Mouse (Mus musculus) embryonic facial prominence, embryonic 10.5 days (tissue): ENCODE data around the gene Creb3l1. TPM values are rescaled to one million over a fixed set of nuclear protein-coding genes. Genes with fewer than 3 reads are reported as not detected.

ENCODE experiments used
- DNase-seq: peaks from one replicate; pipeline ENCODE4 v3.0.0-alpha.2; 2017; ENCODE audit warnings: low spot score
- H3K27ac ChIP-seq: fragments of 300-500 bp; sonication (generic); replicated peaks from 2 replicates; pipeline ENCODE4 v1.5.1; 2016; ENCODE audit warnings: mild to moderate bottlenecking
- H3K27me3 ChIP-seq: fragments of 300-500 bp; sonication (generic); replicated peaks from 2 replicates; pipeline ENCODE4 v1.6.1; 2016; ENCODE audit warnings: low read depth, mild to moderate bottlenecking; ENCODE audit not compliant: poor library complexity, severe bottlenecking
- H3K36me3 ChIP-seq: fragments of 300-500 bp; sonication (generic); replicated peaks from 2 replicates; pipeline ENCODE4 v1.6.1; 2016; ENCODE audit warnings: mild to moderate bottlenecking, moderate library complexity
- H3K4me1 ChIP-seq: fragments of 300-500 bp; sonication (generic); 2 replicates; pipeline ENCODE4 v1.6.1; 2016
- H3K4me3 ChIP-seq: fragments of 300-500 bp; sonication (generic); 2 replicates; pipeline ENCODE4 v1.5.1; 2016; ENCODE audit warnings: mild to moderate bottlenecking, moderate library complexity
- H3K9me3 ChIP-seq: fragments of 300-500 bp; sonication (generic); 2 replicates; pipeline ENCODE4 v1.6.1; 2016; ENCODE audit warnings: mild to moderate bottlenecking
- WGBS: fragments of 180-500 bp; shearing (Covaris S2); methylation state at CpG from one replicate; pipeline ENCODE4 v1.1.7; 2016; 5-methylcytosine and 5-hydroxymethylcytosine counted together
- microRNA-seq: library from miRNA; unstranded; fragments of <30 nt; microRNA quantifications from one replicate; pipeline ENCODE4, GENCODE M21; 2017
- polyA plus RNA-seq: library from polyadenylated mRNA; unstranded; fragments of >200 nt; fragmentation: Nextera tagmentation; extraction: Ambion mirVana; gene quantifications from 2 replicates; pipeline ENCODE4 v1.2.1, GENCODE M21; 2016

Gene Creb3l1
- polyA plus RNA-seq, 1 experiment from 2014 or later = 1.0 TPM

DNA sequence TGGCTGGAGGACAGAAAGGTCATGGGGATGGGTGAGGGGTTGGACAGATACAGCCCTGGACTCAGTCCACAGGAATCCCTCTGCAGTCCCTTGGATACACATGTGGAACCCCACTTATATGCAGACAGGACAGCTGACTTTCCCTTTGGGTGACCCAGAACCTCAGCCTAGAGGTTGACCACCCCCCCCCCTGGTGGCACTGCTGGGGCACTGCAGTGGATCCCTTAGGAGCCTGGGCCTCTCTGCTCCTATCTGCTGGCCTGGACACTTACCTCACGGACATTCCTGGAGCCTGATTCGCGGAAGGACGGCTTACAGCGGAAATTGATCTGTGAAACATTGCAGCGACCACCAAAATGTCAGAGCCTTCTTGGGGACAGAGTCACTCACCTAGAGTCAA, 81.9 kb downstream of the Creb3l1 start:
- Histone ChIP-seq H3K4me1 (peaks cover 33% of the 10 kb centered on the region), H3K4me3 (no peak overlapping the region), H3K27me3 (no peaks in the 10 kb centered on the region), H3K36me3 (peaks cover 69% of the 10 kb centered on the region), H3K9me3 (no peaks in the 10 kb centered on the region), H3K27ac (no peak overlapping the region)
- 77% methylated on average over 6 of the region's 6 CpGs for WGBS
- no peak for DNase-seq

DNA sequence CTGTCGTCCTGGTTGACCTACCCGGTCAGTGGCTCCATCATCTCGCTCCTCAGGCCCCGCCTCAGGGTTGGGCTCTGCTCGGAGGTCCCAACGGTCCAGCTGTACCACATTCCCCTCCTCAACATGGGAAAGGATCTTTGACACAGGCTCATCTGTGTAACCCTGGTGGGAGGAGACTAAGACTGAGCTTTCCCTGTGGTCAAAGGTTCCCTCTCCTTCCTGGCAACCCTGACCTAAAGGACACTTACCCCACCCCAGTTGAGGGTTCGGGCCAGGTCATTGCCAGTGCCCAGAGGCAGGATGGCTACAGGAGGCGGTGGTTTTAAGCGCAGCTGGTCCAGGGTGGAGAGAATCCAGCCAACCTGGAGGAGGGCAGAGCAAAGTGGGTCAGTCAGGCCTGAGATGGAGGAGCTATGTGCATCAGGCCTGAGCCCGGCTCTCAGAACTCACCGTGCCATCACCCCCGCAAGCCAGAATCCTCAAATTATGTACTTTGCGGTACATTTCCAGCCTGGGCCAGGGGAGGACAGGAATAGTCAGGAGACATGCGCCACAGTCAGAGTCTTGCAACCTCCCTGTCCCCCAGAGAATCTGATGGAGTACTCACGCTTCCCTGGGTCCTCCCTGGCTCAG, 84.9 kb downstream of the Creb3l1 start:
- H3K4me3 ChIP-seq = no peak overlapping the region
- no peaks in the 10 kb centered on the region for H3K27me3 ChIP-seq
- no peak for DNase-seq
- no peak overlapping the region for H3K27ac ChIP-seq
- peaks cover 85% of the 10 kb centered on the region for H3K36me3 ChIP-seq
- 85% methylated on average over 15 of the region's 15 CpGs for WGBS
- no peaks in the 10 kb centered on the region for H3K9me3 ChIP-seq
- peaks cover 32% of the 10 kb centered on the region for H3K4me1 ChIP-seq

DNA sequence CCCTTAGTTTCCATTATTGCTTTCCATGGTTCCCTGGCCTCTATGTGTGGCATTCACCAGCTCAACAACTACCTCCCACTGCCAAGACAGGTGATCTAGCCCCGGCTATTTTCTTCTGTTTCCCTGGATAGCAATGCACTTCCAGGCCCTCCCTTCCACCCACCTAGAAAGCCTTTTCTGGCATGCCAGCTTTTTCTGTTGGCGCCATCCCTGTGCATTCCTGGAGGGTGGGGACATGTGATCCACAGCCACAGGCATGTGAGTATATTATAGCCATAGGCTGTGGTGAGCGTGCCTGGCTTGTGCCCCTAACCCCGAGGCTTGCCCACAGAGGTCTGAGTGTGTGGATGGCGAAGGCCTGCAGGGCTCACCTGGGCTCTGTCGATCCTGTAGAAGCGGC, 88.1 kb downstream of the Creb3l1 start:
- Histone ChIP-seq H3K27ac (no peak overlapping the region), H3K4me1 (peaks cover 56% of the 10 kb centered on the region), H3K27me3 (no peaks in the 10 kb centered on the region), H3K9me3 (no peaks in the 10 kb centered on the region), H3K4me3 (no peak overlapping the region), H3K36me3 (peaks cover 84% of the 10 kb centered on the region)
- DNase-seq = no peak
- 90% methylated on average over 7 of the region's 7 CpGs for WGBS

DNA sequence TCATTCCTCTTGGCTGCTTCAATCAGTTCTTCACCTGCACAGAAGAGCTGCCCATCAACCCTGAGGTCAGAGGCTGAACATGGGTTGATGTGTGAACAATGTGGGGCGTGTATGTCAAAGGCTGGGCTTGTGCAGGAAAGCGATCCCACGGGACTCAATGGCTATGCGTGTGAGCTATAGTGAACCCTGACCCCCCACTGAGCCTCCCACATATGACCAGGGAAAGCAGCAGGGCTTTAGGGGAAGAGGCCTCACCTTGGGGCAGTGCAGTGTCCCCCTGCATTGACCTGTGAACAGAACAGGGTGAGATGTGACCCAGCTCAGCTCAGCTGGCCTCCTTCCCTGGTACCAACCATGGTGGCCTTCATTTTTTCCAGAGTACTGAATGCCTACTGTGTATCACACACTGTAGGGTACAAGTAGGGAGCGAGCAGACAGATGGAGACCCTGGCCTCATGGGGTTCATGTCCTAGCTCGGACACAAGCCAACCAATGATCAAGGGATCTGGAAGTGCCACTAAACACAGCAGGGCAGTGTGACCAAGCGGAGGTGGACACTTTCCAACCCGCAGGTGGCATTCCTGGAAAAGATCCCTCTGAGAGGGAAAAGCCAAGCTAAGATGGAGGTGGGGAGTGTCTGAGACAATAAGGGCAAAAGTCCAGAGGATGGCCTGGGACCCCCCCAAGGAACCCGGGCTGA, 89.3 kb downstream of the Creb3l1 start:
- Histone ChIP-seq H3K36me3 (peaks cover 72% of the 10 kb centered on the region), H3K9me3 (no peaks in the 10 kb centered on the region), H3K27me3 (no peaks in the 10 kb centered on the region), H3K27ac (peak overlapping the region; percentile 100), H3K4me3 (no peak overlapping the region), H3K4me1 (peaks cover 56% of the 10 kb centered on the region)
- WGBS = 88% methylated on average over 9 of the region's 9 CpGs
- DNase-seq = no peak

DNA sequence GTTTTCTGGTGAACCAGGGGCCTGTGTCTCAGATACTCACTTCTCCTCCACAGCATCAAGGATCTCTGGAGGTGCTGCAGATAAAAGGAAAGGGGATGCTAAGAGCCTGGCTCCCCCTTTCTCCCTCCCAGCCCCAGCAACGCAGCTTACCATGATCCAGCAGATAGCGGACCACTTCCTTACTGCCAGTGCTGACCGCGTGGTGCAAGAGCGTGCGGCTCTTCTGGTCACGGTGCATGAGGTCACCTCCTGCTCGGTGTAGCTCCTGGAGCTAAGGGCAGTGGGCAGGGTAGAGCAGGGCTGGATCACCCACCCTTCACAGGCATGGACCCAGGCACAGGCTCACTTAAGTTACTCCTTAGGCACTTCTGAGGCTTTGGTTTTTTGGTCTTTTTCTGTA, 90.3 kb downstream of the Creb3l1 start:
- DNase-seq = peak; percentile 39
- Histone ChIP-seq H3K27me3 (no peaks in the 10 kb centered on the region), H3K9me3 (no peaks in the 10 kb centered on the region), H3K27ac (peak overlapping the region; percentile 100), H3K36me3 (peaks cover 72% of the 10 kb centered on the region), H3K4me3 (peak overlapping the region; percentile 97), H3K4me1 (peaks cover 65% of the 10 kb centered on the region)
- 56% methylated on average over 8 of the region's 8 CpGs for whole genome bisulfite sequencing

DNA sequence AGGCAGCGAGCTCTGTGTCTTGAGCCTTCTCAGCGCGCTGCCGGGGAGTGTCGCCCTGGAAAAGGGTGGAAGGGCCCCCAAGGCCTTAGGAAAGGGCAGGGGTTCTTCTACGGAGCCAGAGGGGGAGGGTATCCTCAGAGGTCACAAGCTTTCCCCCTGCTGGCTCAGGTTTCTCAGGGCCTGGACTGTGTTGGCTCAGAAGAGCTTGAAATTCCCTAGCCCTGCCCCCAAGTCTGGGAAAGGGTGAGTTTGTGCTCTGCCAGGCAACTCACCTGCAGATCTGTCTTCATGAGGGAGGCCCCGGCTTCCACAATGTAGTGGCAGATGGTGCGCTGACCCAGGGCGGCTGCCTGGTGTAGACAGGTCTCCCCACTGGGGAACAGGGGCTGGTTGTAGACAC, 90.8 kb downstream of the Creb3l1 start:
- Histone ChIP-seq H3K27me3 (no peaks in the 10 kb centered on the region), H3K27ac (peak overlapping the region; percentile 100), H3K4me3 (peak overlapping the region; percentile 97), H3K36me3 (peaks cover 72% of the 10 kb centered on the region), H3K9me3 (no peaks in the 10 kb centered on the region), H3K4me1 (peaks cover 71% of the 10 kb centered on the region)
- peak; percentile 78 for DNase-seq
- 13% methylated on average over 9 of the region's 9 CpGs for WGBS

DNA sequence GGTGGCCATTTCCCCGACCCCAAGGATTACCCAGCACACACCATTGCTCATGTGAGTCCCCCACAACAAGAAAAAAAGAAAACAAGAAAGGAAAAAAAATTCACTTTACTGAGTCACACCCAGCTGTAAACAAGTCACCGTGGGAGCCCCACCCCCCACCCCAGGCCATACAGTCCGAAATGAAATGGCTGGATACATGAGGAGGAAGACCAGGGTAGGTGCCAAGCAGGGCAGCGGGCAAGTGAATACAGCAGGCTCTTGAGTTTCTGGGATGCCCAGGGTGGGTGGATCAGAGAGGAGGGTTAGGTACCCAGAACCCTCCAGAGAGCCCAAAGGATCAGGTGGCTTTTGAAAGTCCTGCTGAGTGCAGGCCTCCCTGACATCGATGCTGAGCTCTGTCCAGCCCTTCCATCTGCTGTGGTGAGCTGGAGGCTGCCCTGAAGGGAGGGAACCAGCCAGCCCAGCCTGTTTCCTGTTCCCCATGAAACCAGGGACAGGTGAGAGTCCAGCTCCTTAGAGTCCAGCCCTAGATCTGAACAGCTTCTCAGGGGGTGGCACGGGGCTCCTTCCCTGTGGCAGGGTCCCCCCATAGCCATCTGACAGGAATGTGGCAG, 91.5 kb downstream of the Creb3l1 start:
- DNase-seq = peak; percentile 55
- no peaks in the 10 kb centered on the region for H3K27me3 ChIP-seq
- 9% methylated on average over 6 of the region's 6 CpGs for WGBS
- H3K36me3 ChIP-seq = peaks cover 72% of the 10 kb centered on the region
- peak overlapping the region; percentile 100 for H3K27ac ChIP-seq
- peaks cover 77% of the 10 kb centered on the region for H3K4me1 ChIP-seq
- no peaks in the 10 kb centered on the region for H3K9me3 ChIP-seq
- peak overlapping the region; percentile 97 for H3K4me3 ChIP-seq

Small RNA genes lying within 50 kb of the gene (microRNA-seq; reads per million reads assigned to microRNA genes)
- gene Mir6999 = not detected

Other genes starting within 250 kb of the Creb3l1 start
- gene Chrm4, start 97.3 kb downstream of the Creb3l1 start, polyA plus RNA-seq = 0.74 and 1.4 TPM in 2 replicates
- 2,212 and 2,218 TPM in 2 replicates for gene Mdk, start 92.2 kb downstream of the Creb3l1 start, polyA plus RNA-seq
- 0.23 and 0.41 TPM in 2 replicates for gene Gm9821, start 78.8 kb downstream of the Creb3l1 start, polyA plus RNA-seq
- gene Dgkz, start 48.6 kb downstream of the Creb3l1 start, polyA plus RNA-seq = 42.1 and 45.0 TPM in 2 replicates
- 41.3 and 42.3 TPM in 2 replicates for gene Phf21a, start 68.6 kb upstream of the Creb3l1 start, polyA plus RNA-seq